Mouse (Mus musculus) MEL (cell line): ENCODE measurements at regions not wholly inside any gene's neighbourhood (a gene's known extent, or its start where the extent isn't known, plus 50 kb on each side); places are given as distances from the start of the nearest gene placed in this dataset.

ENCODE experiments used
- DNase-seq: peaks from one replicate; pipeline ENCODE4 v3.0.0; 2011; ENCODE audit warnings: low read depth, low spot score
- H3K27ac ChIP-seq: 2 replicates; pipeline ENCODE4 v1.5.1; 2012; ENCODE audit warnings: low read depth, mild to moderate bottlenecking, control low read depth, low read length, moderate library complexity; ENCODE audit not compliant: control insufficient read depth
- H3K27me3 ChIP-seq, 2 experiments: fragments of 150-350 bp in 1 of 2; sonication (generic) in 1 of 2; 2 replicates each; pipeline ENCODE4 v1.6.1; 2012; ENCODE audit warnings: low read length in 2 of 2, mild to moderate bottlenecking in 2 of 2, improper control_type of control experiment in 1 of 2, moderate library complexity in 1 of 2; ENCODE audit not compliant: insufficient read depth in 2 of 2, control insufficient read depth in 1 of 2
- H3K36me3 ChIP-seq, 2 experiments: 2 replicates each; pipeline ENCODE4 v1.6.1; 2012 to 2014; ENCODE audit warnings: low read length in 2 of 2, improper control_type of control experiment in 1 of 2, inconsistent platforms in 1 of 2, mild to moderate bottlenecking in 1 of 2; ENCODE audit not compliant: insufficient read depth in 2 of 2, control insufficient read depth in 1 of 2
- H3K4me1 ChIP-seq, 2 experiments: fragments of 150-350 bp in 1 of 2; sonication (generic) in 1 of 2; 2 replicates each; pipeline ENCODE4 v1.6.1; 2012; ENCODE audit warnings: low read length in 2 of 2, improper control_type of control experiment in 1 of 2, mild to moderate bottlenecking in 1 of 2; ENCODE audit not compliant: insufficient read depth in 2 of 2, control insufficient read depth in 1 of 2
- H3K4me3 ChIP-seq, 2 experiments: fragments of 150-350 bp in 1 of 2; sonication (generic) in 1 of 2; 2 replicates each; pipeline ENCODE4 v1.5.1; 2012; ENCODE audit warnings: low read depth in 2 of 2, low read length in 2 of 2, mild to moderate bottlenecking in 2 of 2, moderate library complexity in 2 of 2, control low read depth in 1 of 2, improper control_type of control experiment in 1 of 2; ENCODE audit not compliant: control insufficient read depth in 1 of 2, insufficient read depth in 1 of 2
- H3K79me2 ChIP-seq: 2 replicates; pipeline ENCODE4 v1.6.1; 2012; ENCODE audit warnings: mild to moderate bottlenecking, low read length, moderate library complexity; ENCODE audit not compliant: control insufficient read depth, poor library complexity, insufficient read depth
- H3K9ac ChIP-seq: 2 replicates; pipeline ENCODE4 v1.6.1; 2012; ENCODE audit warnings: low read depth, mild to moderate bottlenecking, control low read depth, low read length, moderate library complexity; ENCODE audit not compliant: control insufficient read depth, poor library complexity, severe bottlenecking
- H3K9me3 ChIP-seq: fragments of 150-350 bp; sonication (generic); replicated peaks from 2 replicates; pipeline ENCODE4 v1.6.1; 2012; ENCODE audit warnings: mild to moderate bottlenecking, low read length, improper control_type of control experiment, moderate library complexity; ENCODE audit not compliant: insufficient read depth
- CHD1 ChIP-seq: IDR thresholded peaks from 2 replicates; pipeline ENCODE4 v1.6.1; 2012; ENCODE audit warnings: low read depth, mild to moderate bottlenecking, inconsistent platforms, low read length, improper control_type of control experiment
- E2F4 ChIP-seq: IDR thresholded peaks from 2 replicates; pipeline ENCODE4 v1.6.1; 2011; ENCODE audit warnings: low read depth, low read length, improper control_type of control experiment, borderline replicate concordance
- JUND ChIP-seq: IDR thresholded peaks from 2 replicates; pipeline ENCODE4 v1.6.1; 2011; ENCODE audit warnings: low read depth, mild to moderate bottlenecking, improper control_type of control experiment, low read length
- MAFK ChIP-seq: IDR thresholded peaks from 2 replicates; pipeline ENCODE4 v1.6.1; 2011; ENCODE audit warnings: low read depth, mild to moderate bottlenecking, low read length, improper control_type of control experiment, borderline replicate concordance
- MAX ChIP-seq: IDR thresholded peaks from 2 replicates; pipeline ENCODE4 v1.6.1; 2011; ENCODE audit warnings: low read length, improper control_type of control experiment
- MAZ ChIP-seq: IDR thresholded peaks from 2 replicates; pipeline ENCODE4 v1.6.1; 2012; ENCODE audit warnings: low read depth, mild to moderate bottlenecking, inconsistent platforms, low read length, improper control_type of control experiment
- MEF2A ChIP-seq: IDR thresholded peaks from 2 replicates; pipeline ENCODE4 v1.6.1; 2014; ENCODE audit warnings: low read depth, mild to moderate bottlenecking, inconsistent platforms, low read length, improper control_type of control experiment; ENCODE audit not compliant: poor library complexity, insufficient replicate concordance, severe bottlenecking; ENCODE audit errors: extremely low read depth
- MXI1 ChIP-seq: IDR thresholded peaks from 2 replicates; pipeline ENCODE4 v1.6.1; 2011; ENCODE audit warnings: mild to moderate bottlenecking, low read depth, low read length, improper control_type of control experiment
- MYC ChIP-seq: IDR thresholded peaks from 2 replicates; pipeline ENCODE4 v1.6.1; 2011; ENCODE audit warnings: low read depth, mild to moderate bottlenecking, low read length, improper control_type of control experiment, moderate library complexity
- NRF1 ChIP-seq: IDR thresholded peaks from 2 replicates; pipeline ENCODE4 v1.6.1; 2014; ENCODE audit warnings: low read depth, mild to moderate bottlenecking, inconsistent platforms, low read length, improper control_type of control experiment, moderate library complexity; ENCODE audit not compliant: poor library complexity, insufficient read depth, severe bottlenecking
- POLR2AphosphoS2 ChIP-seq: IDR thresholded peaks from 2 replicates; pipeline ENCODE4 v1.6.1; 2011; ENCODE audit warnings: low read length, improper control_type of control experiment
- SIN3A ChIP-seq: IDR thresholded peaks from 2 replicates; pipeline ENCODE4 v1.6.1; 2012; ENCODE audit warnings: low read length, improper control_type of control experiment, inconsistent platforms
- TBP ChIP-seq: IDR thresholded peaks from 2 replicates; pipeline ENCODE4 v1.8.0; 2011; ENCODE audit warnings: low read depth, low read length, improper control_type of control experiment
- TCF12 ChIP-seq: IDR thresholded peaks from 2 replicates; pipeline ENCODE4 v1.6.1; 2014; ENCODE audit warnings: low read depth, mild to moderate bottlenecking, inconsistent platforms, low read length, improper control_type of control experiment, moderate library complexity
- UBTF ChIP-seq: IDR thresholded peaks from 2 replicates; pipeline ENCODE4 v1.6.1; 2012; ENCODE audit warnings: low read depth, mild to moderate bottlenecking, inconsistent platforms, low read length, improper control_type of control experiment, moderate library complexity, borderline replicate concordance; ENCODE audit not compliant: insufficient read depth

- no peaks in the 10 kb centered on the region for H3K9me3 ChIP-seq
- no peaks in the 10 kb centered on the region for H3K4me1 ChIP-seq
- DNase-seq: no peak
- no peak overlapping the region for H3K9ac ChIP-seq
- TF ChIP-seq JUND (no peak), MEF2A (no peak), NRF1 (no peak), TCF12 (no peak), UBTF (no peak), MXI1 (no peak), TBP (no peak), MAZ (no peak), E2F4 (no peak), CHD1 (no peak), MAX (no peak), MYC (no peak), SIN3A (no peak), POLR2AphosphoS2 (no peak), MAFK (no peak)
- no peaks in the 10 kb centered on the region for H3K36me3 ChIP-seq
- H3K79me2 ChIP-seq: no peaks in the 10 kb centered on the region
- H3K27me3 ChIP-seq: no peaks in the 10 kb centered on the region
- H3K4me3 ChIP-seq: no peak overlapping the region
- H3K27ac ChIP-seq: no peak overlapping the region
These were observed 55.1 kb upstream of the Plxnc1 start for GRCm38 (mm10) chr10:94999716-95000115.
